Mouse (Mus musculus) urinary bladder, adult 2 months (tissue): Measurements from ENCODE around the gene Sgce. TPM values are rescaled to one million over a fixed set of nuclear protein-coding genes. Genes with fewer than 3 reads are reported as not detected.

Experiments used
- DNase-seq: peaks from one replicate; pipeline ENCODE4 v3.0.0; 2022; ENCODE audit warnings: low spot score
- polyA plus RNA-seq: library from polyadenylated mRNA; depleted of rRNA; stranded (reverse); fragments of >200 nt; gene quantifications from 2 replicates; pipeline ENCODE4 v1.2.3, GENCODE M21; 2012; rRNA removed

Gene Sgce
- polyA plus RNA-seq, 1 experiment, result 71.6 TPM

DNA sequence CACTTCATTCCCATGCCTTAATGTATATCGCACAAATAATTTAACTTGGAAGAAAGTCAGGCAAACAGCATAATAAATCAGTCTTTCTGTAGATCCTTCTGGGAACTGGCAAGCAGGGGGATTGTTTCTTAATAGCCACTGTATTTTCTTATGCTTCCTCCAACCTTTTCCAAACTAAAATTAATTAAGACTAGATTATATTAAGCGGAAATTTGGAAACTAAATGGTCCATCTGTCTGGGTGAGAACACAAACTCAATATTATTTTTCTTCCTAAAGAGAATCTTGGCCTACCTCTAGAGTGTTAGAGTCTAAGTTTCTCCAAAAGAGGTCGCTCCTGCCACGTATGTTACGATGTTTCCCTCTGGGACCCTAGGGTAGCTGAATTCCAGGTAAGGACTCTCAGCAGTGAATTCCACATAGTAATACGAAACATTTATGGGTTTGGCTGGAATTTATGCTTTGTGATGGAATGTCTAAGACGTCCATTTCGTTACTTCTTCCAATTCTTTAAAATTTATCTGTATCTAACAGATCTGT lies 94.3 kb downstream of the Sgce start:
- no peak for DNase-seq

DNA sequence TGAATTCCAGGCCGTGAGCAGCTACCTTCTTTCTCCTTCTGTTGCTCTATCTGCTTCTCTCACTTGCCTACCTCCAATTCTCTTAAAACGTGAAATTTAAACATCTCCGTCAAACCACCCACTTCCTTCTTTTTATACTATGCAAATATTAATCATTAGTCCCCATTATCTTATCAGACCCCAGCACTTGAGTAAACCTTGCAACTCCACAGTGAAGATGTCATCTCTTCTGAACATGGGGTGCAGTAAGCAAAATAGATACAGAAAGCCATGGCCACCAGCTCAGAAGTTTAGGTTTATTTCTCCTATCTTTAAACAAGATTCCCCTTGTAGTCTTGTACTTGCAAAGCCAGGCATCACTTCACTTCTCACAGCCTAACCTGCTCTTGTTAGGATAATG lies 99.7 kb downstream of the Sgce start:
- DNase-seq, result no peak

DNA sequence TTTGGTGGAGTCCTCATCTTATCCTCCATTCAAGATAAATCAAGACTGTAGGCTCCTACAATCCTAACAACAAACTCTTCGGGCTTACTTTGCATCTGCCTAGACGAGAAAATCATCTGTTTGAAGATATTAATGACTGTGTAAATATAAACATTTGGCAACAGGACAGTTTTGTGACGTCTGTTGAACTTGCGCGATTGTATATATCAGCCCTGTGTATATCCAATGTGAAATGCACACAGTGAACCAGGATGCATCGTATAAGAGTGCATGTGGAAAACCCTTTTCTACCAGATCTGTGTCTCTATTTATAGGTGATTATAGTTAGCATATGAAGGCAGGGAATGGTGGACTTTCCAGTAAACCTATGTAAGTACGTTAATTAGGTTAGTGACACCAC lies 104.9 kb downstream of the Sgce start:
- DNase-seq, result no peak

DNA sequence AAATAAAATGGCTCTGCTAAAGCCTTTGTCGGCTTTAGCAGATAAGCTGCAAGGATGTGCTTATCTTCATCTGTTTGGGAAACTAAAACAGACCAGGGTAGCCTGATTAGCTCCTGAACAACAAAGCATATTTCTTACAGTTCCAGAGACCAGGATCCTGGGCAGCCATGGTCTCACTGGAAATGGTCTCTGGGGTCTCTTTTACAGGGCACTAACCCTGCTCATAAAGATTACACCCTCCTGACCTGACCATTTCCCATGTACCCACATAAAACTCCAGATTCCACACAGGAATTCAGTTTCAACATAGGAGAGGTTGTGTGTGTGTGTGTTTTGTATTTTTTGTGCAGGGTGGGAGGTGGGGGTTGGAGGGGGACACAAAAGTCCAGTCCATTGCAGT lies 112.2 kb downstream of the Sgce start:
- no peak for DNase-seq

DNA sequence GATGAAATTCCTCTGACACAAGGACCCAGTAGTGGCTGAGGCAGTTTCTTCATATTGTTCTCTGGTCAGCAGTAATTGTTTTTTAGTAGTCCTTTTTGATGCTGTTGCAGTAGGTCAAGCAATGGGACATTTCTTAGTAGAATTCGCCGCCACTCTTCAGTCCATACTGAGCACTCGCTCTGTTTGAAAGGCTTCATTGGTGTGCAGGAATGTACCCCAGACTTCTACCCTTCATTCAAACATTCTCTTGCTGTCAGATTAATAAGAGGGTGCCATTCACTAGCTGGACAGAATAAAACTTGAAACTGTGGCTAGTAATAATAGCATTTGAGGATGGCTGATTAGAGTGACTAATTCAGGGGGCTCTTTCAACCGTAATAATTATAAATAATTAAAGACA lies 113.8 kb downstream of the Sgce start:
- DNase-seq, result no peak

DNA sequence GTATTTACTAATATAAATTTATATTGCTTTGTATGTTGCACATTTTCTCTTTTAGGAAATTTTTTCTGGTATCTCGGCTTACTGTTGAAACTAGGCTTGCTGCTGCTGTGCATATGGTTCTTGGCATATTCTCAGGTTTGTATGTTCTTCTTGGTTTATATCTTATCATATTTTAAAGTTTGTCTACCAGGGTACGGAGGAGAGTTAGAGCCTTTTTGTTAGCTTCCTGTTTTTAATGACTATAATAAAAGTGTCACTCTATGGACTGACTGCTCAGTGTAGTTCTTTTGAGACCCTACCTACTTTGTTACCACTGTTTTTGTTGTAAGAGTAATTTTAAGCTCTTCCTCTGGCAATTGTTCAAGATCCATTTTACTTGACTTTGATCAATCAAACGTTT lies 115.5 kb downstream of the Sgce start:
- no peak for DNase-seq

Other genes with a start within 250 kb of the Sgce start
- gene Col1a2, start 242.4 kb downstream of the Sgce start, polyA plus RNA-seq, result 1,014 and 1,293 TPM in 2 replicates
- 29.1 and 29.2 TPM in 2 replicates for gene Casd1, start 146.4 kb downstream of the Sgce start, polyA plus RNA-seq
- gene Peg10, start 99 bp upstream of the Sgce start, polyA plus RNA-seq, result 5.5 and 8.5 TPM in 2 replicates
- gene Ppp1r9a, start 155.7 kb upstream of the Sgce start, polyA plus RNA-seq, result 12.1 and 14.0 TPM in 2 replicates